Mouse (Mus musculus) stomach, embryonic 14.5 days (tissue): Measurements from ENCODE around the gene Zfp775. TPM values are rescaled to one million over a fixed set of nuclear protein-coding genes. Genes with fewer than 3 reads are reported as not detected.

Source experiments
- ATAC-seq: fragments of 200-750 bp; cut with Nextera tagmentation; 2 replicates; pipeline ENCODE4 v1.8.0; 2017; ENCODE audit warnings: low read depth, moderate TSS enrichment; ENCODE audit not compliant: insufficient number of reproducible peaks, insufficient read depth, low FRiP score
- H3K27ac ChIP-seq: fragments of 300-500 bp; sonication (generic); 2 replicates; pipeline ENCODE4 v1.5.1; 2014; ENCODE audit warnings: mild to moderate bottlenecking, low read length, moderate library complexity, mixed read lengths
- H3K27me3 ChIP-seq: fragments of 300-500 bp; sonication (generic); 2 replicates; pipeline ENCODE4 v1.6.1; 2014; ENCODE audit warnings: low read length, control low read depth, mixed read lengths; ENCODE audit not compliant: control insufficient read depth, insufficient read depth
- H3K36me3 ChIP-seq: fragments of 300-500 bp; sonication (generic); 2 replicates; pipeline ENCODE4 v1.6.1; 2014; ENCODE audit warnings: mild to moderate bottlenecking, control low read depth, low read length, moderate library complexity, mixed read lengths; ENCODE audit not compliant: control insufficient read depth, insufficient read depth
- H3K4me1 ChIP-seq: fragments of 300-500 bp; sonication (generic); 2 replicates; pipeline ENCODE4 v1.6.1; 2014; ENCODE audit warnings: low read length, control low read depth, mixed read lengths; ENCODE audit not compliant: control insufficient read depth, insufficient read depth
- H3K4me2 ChIP-seq: fragments of 300-500 bp; sonication (generic); replicated peaks from 2 replicates; pipeline ENCODE4 v1.6.1; 2014; ENCODE audit warnings: low read depth, low read length, control low read depth
- H3K4me3 ChIP-seq: fragments of 300-500 bp; sonication (generic); 2 replicates; pipeline ENCODE4 v1.5.1; 2014; ENCODE audit warnings: low read depth, low read length, control low read depth
- H3K9ac ChIP-seq: fragments of 300-500 bp; sonication (generic); replicated peaks from 2 replicates; pipeline ENCODE4 v1.6.1; 2014; ENCODE audit warnings: low read depth, mild to moderate bottlenecking, control low read depth, low read length, moderate library complexity, mixed read lengths
- H3K9me3 ChIP-seq: fragments of 300-500 bp; sonication (generic); 2 replicates; pipeline ENCODE4 v1.6.1; 2016; ENCODE audit warnings: low read depth, low read length, control low read depth; ENCODE audit not compliant: control insufficient read depth
- WGBS: fragments of 180-500 bp; shearing (Covaris S2); extraction: QIAGEN DNeasy Blood & Tissue Kit; methylation state at CpG from one replicate; pipeline ENCODE4 v1.1.7; 2014; 5-methylcytosine and 5-hydroxymethylcytosine counted together
- polyA plus RNA-seq: library from polyadenylated mRNA; unstranded; fragments of >200 nt; fragmentation: Nextera tagmentation; extraction: Ambion mirVana; gene quantifications from 2 replicates; pipeline ENCODE4 v1.2.1, GENCODE M21; 2014

Zfp775 gene
- polyA plus RNA-seq, 1 experiment from 2014 or later, result 7.0 TPM

GRCm38 (mm10) chr6:48650041-48650440, 48.2 kb downstream of the Zfp775 start:
- Histone ChIP-seq H3K27me3 (no peaks in the 10 kb centered on the region), H3K36me3 (no peaks in the 10 kb centered on the region), H3K9ac (no peak overlapping the region), H3K4me1 (0 out of 2 replicates have a peak, but pooled peaks cover 2% of the 10 kb centered on the region), H3K4me3 (no peak overlapping the region), H3K4me2 (no peak overlapping the region), H3K27ac (no peak overlapping the region), H3K9me3 (no peaks in the 10 kb centered on the region)
- ATAC-seq, result no peak
- WGBS, result 90% methylated on average over 9 of the region's 9 CpGs

GRCm38 (mm10) chr6:48658721-48659120, 56.9 kb downstream of the Zfp775 start:
- Histone ChIP-seq H3K27me3 (no peaks in the 10 kb centered on the region), H3K4me1 (no peaks in the 10 kb centered on the region), H3K4me2 (no peak overlapping the region), H3K9ac (no peak overlapping the region), H3K4me3 (no peak overlapping the region), H3K27ac (no peak overlapping the region), H3K36me3 (no peaks in the 10 kb centered on the region), H3K9me3 (no peaks in the 10 kb centered on the region)
- WGBS, result 51% methylated on average over 5 of the region's 5 CpGs
- no peak for ATAC-seq

- H3K9me3 ChIP-seq, result no peaks in the 10 kb centered on the region
- no peak overlapping the region for H3K4me3 ChIP-seq
- WGBS, result 85% methylated on average over 4 of the region's 4 CpGs
- no peaks in the 10 kb centered on the region for H3K27me3 ChIP-seq
- no peaks in the 10 kb centered on the region for H3K36me3 ChIP-seq
- H3K4me1 ChIP-seq, result no peaks in the 10 kb centered on the region
- H3K27ac ChIP-seq, result no peak overlapping the region
- no peak overlapping the region for H3K9ac ChIP-seq
- H3K4me2 ChIP-seq, result no peak overlapping the region
- no peak for ATAC-seq
These were observed 62.9 kb downstream of the Zfp775 start for GRCm38 (mm10) chr6:48664750-48665149.

- ATAC-seq, result no peak
- Histone ChIP-seq H3K9me3 (no peaks in the 10 kb centered on the region), H3K27ac (no peak overlapping the region), H3K4me1 (no peaks in the 10 kb centered on the region), H3K4me3 (no peak overlapping the region), H3K9ac (no peak overlapping the region), H3K4me2 (no peak overlapping the region), H3K36me3 (no peaks in the 10 kb centered on the region), H3K27me3 (no peaks in the 10 kb centered on the region)
- 91% methylated on average over 9 of the region's 9 CpGs for whole genome bisulfite sequencing
These were observed 63.6 kb downstream of the Zfp775 start for GRCm38 (mm10) chr6:48665471-48665870.

- ATAC-seq, result no peak
- H3K4me2 ChIP-seq, result no peak overlapping the region
- WGBS, result 27% methylated on average over 7 of the region's 7 CpGs
These were observed 64.3 kb downstream of the Zfp775 start for GRCm38 (mm10) chr6:48666159-48666586.

GRCm38 (mm10) chr6:48668022-48668421, 66.2 kb downstream of the Zfp775 start:
- H3K27me3 ChIP-seq, result no peaks in the 10 kb centered on the region
- no peak for ATAC-seq
- H3K9me3 ChIP-seq, result no peaks in the 10 kb centered on the region
- H3K4me1 ChIP-seq, result no peaks in the 10 kb centered on the region
- H3K9ac ChIP-seq, result no peak overlapping the region
- H3K4me2 ChIP-seq, result no peak overlapping the region
- H3K36me3 ChIP-seq, result no peaks in the 10 kb centered on the region
- no peak overlapping the region for H3K4me3 ChIP-seq
- no peak overlapping the region for H3K27ac ChIP-seq

More at GRCm38 (mm10) chr6:48666159-48666586, 64.3 kb downstream of the Zfp775 start:
- H3K9me3 ChIP-seq, result no peaks in the 10 kb centered on the region
- no peaks in the 10 kb centered on the region for H3K27me3 ChIP-seq
- no peak overlapping the region for H3K4me3 ChIP-seq
- no peaks in the 10 kb centered on the region for H3K36me3 ChIP-seq
- H3K9ac ChIP-seq, result no peak overlapping the region
- H3K4me1 ChIP-seq, result no peaks in the 10 kb centered on the region
- H3K27ac ChIP-seq, result no peak overlapping the region

- no peaks in the 10 kb centered on the region for H3K9me3 ChIP-seq
- no peak for ATAC-seq
- 55% methylated on average over 2 of the region's 2 CpGs for WGBS
These were observed 67.6 kb downstream of the Zfp775 start for GRCm38 (mm10) chr6:48669446-48669969.

More at GRCm38 (mm10) chr6:48669446-48669969, 67.6 kb downstream of the Zfp775 start:
- no peak overlapping the region for H3K4me2 ChIP-seq
- H3K4me1 ChIP-seq, result no peaks in the 10 kb centered on the region
- no peaks in the 10 kb centered on the region for H3K36me3 ChIP-seq
- no peak overlapping the region for H3K27ac ChIP-seq
- H3K9ac ChIP-seq, result no peak overlapping the region
- H3K4me3 ChIP-seq, result no peak overlapping the region
- no peaks in the 10 kb centered on the region for H3K27me3 ChIP-seq

Other genes starting within 250 kb of the Zfp775 start
- gene Krba1, start 206.5 kb upstream of the Zfp775 start, polyA plus RNA-seq, result 20.1 and 21.7 TPM in 2 replicates
- 27.1 and 30.8 TPM in 2 replicates for gene Zfp467, start 156.2 kb upstream of the Zfp775 start, polyA plus RNA-seq
- 0.20 and 0.41 TPM in 2 replicates for gene Sspo, start 153.8 kb upstream of the Zfp775 start, polyA plus RNA-seq
- 25.7 and 27.5 TPM in 2 replicates for gene Atp6v0e2, start 64.4 kb upstream of the Zfp775 start, polyA plus RNA-seq
- gene Lrrc61, start 47.3 kb upstream of the Zfp775 start, polyA plus RNA-seq, result 4.6 and 7.7 TPM in 2 replicates
- 88.6 and 91.1 TPM in 2 replicates for gene Rarres2, start 29.3 kb upstream of the Zfp775 start, polyA plus RNA-seq
- gene Gm45021, start 12.5 kb upstream of the Zfp775 start, polyA plus RNA-seq, result not detected in 2 replicates
- 27.1 and 27.5 TPM in 2 replicates for gene Repin1, start 8.2 kb upstream of the Zfp775 start, polyA plus RNA-seq
- not detected in 2 replicates for gene Gm44965, start 8.1 kb upstream of the Zfp775 start, polyA plus RNA-seq
- 0.94 and 1.1 TPM in 2 replicates for gene AI854703, start 24.7 kb downstream of the Zfp775 start, polyA plus RNA-seq
- gene Gimap8, start 45.2 kb downstream of the Zfp775 start, polyA plus RNA-seq, result 0.43 and 0.56 TPM in 2 replicates
- 6.7 and 8.6 TPM in 2 replicates for gene Gimap9, start 74.1 kb downstream of the Zfp775 start, polyA plus RNA-seq
- gene Gimap4, start 82.5 kb downstream of the Zfp775 start, polyA plus RNA-seq, result 17.4 and 17.5 TPM in 2 replicates
- gene Gimap6, start 106.2 kb downstream of the Zfp775 start, polyA plus RNA-seq, result 20.4 and 21.6 TPM in 2 replicates
- 1.9 and 3.8 TPM in 2 replicates for gene Gm28053, start 116.5 kb downstream of the Zfp775 start, polyA plus RNA-seq
- not detected in 2 replicates for gene Gimap7, start 116.6 kb downstream of the Zfp775 start, polyA plus RNA-seq
- gene Gimap1, start 137.0 kb downstream of the Zfp775 start, polyA plus RNA-seq, result 14.4 and 16.2 TPM in 2 replicates
- gene Gimap5, start 144.1 kb downstream of the Zfp775 start, polyA plus RNA-seq, result 5.5 and 8.2 TPM in 2 replicates
- gene Gimap3, start 168.8 kb downstream of the Zfp775 start, polyA plus RNA-seq, result not detected in 2 replicates
- gene Tmem176a, start 238.9 kb downstream of the Zfp775 start, polyA plus RNA-seq, result 179 and 184 TPM in 2 replicates
- gene Tmem176b, start 239.4 kb downstream of the Zfp775 start, polyA plus RNA-seq, result 324 and 329 TPM in 2 replicates